Mouse (Mus musculus): ENCODE results near the gene Reep1.

The Reep1 gene

DNA sequence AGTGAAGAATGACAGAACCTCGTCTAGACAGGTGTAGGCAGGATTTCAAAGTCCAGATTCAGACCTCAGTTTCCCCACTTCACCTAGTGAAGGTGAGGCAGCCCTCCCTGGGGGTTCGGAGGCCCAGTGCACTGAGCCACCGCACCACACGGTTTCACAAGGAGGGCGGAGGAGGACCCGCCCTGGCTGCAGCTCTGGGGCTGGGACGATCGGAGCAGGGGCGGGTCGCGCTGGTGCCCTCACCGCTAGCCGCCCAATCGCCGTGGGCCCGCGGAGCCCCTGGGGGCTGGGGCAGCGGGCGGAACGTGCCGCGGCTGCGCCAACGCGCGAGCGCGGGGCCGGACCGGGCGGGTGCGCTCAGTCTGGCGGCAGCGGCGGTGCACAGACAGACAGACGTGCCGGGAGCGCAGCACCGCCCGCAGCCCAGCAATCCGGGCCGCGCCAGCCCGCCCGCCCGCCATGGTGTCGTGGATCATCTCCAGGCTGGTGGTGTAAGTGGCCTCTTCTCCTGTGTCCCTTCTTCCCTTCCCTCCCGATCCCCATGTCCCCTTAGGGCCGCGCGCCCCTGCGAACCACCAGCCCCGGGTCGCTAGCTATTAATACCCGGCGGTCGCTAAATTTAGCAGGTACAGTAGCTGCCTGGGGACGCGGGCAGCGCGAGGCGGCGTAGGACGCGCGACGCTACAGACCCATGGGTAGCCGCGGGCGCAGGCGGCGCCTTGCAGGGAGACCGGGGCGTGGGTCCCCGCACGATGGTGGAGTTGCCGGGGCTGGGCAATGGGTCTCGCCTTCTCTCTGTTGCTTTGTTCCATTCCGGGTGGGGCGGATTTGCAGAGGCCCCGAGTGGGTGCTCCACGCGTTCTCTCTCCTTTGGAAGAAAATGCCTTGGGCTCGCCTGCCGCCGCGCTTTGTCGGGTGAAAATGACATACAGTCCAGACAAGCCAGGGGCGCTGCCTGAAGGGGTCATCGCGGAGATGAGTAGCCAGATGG lies at the start of gene Reep1:
Gene Reep1 (plus strand): TSS at position 51 of the 991 bp plus-strand sequence.
- DNase-seq (ENCODE audit: low spot score in 2 of 2), result peak; percentile 68 to 73

GRCm38 (mm10) chr6:71658290-71658689 lies 49.1 kb upstream of the Reep1 start:
- no peak for DNase-seq (ENCODE audit: low spot score in 2 of 2)

GRCm38 (mm10) chr6:71664511-71664910 lies 42.9 kb upstream of the Reep1 start:
- no peak for DNase-seq (ENCODE audit: low spot score in 2 of 2)

- no peak for DNase-seq (ENCODE audit: low spot score in 2 of 2)
Observed at GRCm38 (mm10) chr6:71673166-71673565, 34.2 kb upstream of the Reep1 start.

GRCm38 (mm10) chr6:71678891-71679290 lies 28.5 kb upstream of the Reep1 start:
- DNase-seq (ENCODE audit: low spot score in 2 of 2), result no peak

DNA sequence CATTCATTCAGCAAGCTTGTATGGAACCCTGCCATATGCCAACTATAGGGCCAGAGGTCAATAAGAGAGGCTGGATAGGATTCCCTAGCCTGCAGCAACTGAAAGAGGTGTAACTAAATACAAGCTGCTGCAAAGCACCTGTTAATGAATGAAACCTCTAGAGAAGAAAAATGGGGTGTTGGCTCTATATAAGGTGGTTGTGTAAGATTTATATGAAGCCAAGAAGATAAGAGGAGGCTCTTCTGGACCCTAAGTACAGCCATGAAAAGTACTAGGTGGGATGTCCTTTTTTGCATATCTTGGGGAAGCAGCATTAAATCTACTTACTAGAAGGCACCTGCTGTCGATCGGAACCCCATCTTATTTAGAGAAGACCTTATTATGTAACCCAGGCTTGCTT lies 12.2 kb upstream of the Reep1 start:
- DNase-seq (ENCODE audit: low spot score in 2 of 2), result no peak

- no peak for DNase-seq (ENCODE audit: low spot score in 2 of 2)
Observed at GRCm38 (mm10) chr6:71695599-71695998, 11.8 kb upstream of the Reep1 start.

GRCm38 (mm10) chr6:71706871-71707270 lies 490 bp upstream of the Reep1 start:
- DNase-seq (ENCODE audit: low spot score in 2 of 2), result no peak

DNA sequence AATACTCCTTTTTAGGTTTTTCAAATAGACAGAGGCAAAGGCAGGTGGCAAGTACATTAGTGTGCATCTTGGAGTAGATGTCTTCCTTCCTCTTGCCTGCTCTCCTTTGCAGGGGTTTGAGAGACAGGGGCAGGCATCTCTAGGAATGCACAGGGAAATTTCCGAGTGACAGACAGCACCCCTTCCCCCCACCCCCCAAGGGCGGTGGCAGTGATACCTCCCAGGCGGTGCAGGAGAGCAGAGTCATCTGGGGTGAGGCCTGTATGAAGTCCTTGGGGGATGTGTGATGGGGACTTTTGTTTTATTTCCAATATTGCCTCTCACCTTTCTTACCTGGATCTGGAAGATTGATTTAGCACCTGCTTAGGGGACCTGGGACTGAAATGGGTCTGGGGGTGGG lies 1.2 kb downstream of the Reep1 start:
- no peak for DNase-seq (ENCODE audit: low spot score in 2 of 2)

GRCm38 (mm10) chr6:71710323-71710722 lies 3.0 kb downstream of the Reep1 start:
- DNase-seq (ENCODE audit: low spot score in 2 of 2), result no peak

DNA sequence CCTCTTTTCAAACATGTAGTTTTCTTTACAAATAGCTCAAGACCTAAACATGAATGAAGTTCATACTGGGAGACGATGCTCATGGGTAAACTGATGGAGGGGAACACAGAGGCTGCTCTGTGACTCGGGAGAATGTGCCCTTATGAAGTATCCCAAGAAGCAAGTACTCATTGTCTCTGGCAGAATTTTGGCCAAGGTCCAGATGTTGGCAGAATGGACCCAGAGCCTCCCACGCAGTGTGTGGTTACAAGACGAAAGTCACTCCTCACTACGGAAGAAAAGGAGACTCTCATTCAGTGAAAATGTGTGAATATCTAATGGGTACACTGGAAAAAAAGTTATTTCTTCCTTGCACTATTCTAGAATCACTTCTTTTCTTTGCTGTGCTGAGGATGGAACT lies 3.8 kb downstream of the Reep1 start:
- no peak for DNase-seq (ENCODE audit: low spot score in 2 of 2)

DNA sequence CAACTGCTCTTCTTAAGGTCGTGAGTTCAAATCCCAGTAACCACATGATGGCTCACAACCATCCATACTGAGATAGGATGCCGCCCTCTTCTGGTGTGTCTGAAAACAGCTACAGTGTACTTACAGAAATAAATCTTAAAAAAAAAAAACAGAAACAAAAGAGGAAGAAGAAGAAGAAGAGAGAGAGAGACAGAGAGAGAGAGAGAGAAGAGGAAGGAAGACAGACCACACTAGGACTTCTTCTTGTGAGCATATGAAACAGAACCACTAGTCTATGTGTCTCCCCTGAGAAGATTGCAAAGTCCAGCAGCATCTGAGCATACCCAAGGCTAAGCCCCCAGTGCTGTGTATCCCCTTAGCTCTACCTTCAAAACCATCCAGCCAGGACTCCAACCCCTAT lies 6.2 kb downstream of the Reep1 start:
- DNase-seq (ENCODE audit: low spot score in 2 of 2), result no peak

DNA sequence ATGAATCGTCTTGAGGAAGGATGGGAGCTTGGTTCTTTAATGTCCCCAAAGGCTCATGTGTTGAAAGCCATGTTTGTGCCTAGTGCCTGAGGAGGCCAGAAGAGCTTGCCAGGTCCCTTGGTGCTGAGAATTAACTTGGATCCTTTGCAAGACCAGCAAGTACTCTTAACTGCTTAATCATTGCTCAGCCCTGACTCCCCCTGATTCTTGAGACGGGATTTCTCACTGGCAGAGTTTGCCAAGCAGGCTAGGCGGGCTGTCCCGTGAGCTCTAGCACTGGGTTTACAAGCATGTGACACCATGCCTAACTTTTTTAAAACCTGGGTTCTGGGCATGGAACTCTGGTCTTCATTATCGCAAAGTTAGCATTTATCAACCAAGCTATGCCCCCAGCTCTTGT lies 7.6 kb downstream of the Reep1 start:
- DNase-seq (ENCODE audit: low spot score in 2 of 2), result no peak

- DNase-seq (ENCODE audit: low spot score in 2 of 2), result no peak
Observed at GRCm38 (mm10) chr6:71716434-71716833, 9.1 kb downstream of the Reep1 start.

GRCm38 (mm10) chr6:71718322-71718721 lies 11.0 kb downstream of the Reep1 start:
- DNase-seq (ENCODE audit: low spot score in 2 of 2), result no peak

DNA sequence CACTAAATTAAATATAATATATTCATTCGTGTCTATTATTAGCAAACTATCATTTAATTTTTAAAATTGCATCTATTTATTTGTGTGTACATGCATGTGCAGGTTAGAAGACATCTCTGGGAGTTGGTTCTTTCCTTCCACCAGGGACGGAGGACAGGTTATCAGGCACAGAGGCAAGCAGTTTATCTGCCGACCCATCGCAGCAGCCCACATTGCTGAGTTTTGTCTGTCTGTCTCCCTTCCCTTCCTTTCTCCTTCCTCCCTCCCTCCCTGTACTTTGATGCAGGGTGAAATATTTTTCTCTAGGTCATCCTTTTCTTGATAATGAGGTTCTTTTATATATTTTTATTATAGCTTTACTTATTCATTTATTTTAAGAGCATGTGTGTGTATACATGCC lies 11.9 kb downstream of the Reep1 start:
- no peak for DNase-seq (ENCODE audit: low spot score in 2 of 2)

DNA sequence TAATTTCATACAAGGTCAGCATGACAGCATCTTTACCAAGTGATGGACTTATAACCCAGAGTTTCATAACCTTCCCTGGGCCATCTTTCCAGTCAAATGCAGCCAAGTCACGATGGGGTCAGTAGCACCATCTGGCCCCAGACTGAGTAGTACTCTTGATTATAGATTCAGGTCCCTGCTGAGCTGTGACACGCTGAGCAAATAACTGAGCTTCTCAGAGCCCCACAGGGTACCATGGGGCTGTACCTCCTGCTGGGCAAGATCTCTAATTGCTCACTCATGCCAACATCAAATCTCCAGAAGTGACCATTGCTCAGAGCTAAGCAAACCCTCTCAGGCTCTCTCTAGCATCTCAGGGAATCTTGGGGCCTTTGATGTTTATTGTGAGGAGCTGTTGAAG lies 15.6 kb downstream of the Reep1 start:
- no peak for DNase-seq (ENCODE audit: low spot score in 2 of 2)

DNA sequence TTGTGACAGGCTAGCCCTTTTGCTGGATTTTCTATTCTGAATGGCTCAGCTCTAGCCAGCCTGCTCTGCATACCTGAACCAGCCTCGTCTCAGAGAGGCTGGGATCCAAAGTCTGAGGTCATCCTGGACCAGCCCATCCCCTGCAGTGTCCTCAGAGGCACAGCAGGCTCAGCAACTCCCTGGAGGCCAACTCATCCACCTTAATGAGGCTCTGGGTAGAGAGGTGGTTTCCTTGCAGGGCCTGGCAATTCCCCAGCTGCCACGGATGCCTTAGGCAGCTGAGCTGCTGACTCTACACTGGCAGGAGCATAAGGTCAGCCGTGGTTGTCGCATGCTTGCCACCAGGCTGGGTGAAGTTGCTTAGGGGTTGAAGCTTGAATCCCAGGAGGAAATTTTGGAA lies 16.2 kb downstream of the Reep1 start:
- no peak for DNase-seq (ENCODE audit: low spot score in 2 of 2)

DNA sequence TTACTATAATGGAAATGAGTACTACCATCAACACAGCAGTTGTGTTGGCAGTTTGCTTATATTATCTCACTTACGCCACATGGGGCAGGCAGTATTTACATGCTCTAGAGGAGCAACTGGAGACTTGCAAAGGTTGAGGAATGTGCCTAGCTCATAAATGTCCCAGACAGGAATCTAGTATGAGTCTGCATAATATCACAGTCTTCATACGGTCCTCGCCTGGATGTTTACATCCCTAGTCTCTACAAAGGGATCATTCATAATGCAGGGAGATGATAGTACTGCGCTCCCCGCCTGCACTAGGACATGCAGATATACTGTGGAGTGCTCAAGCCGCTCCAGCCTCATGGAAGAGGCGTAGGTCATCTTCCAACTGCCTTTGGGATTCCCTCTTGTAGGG lies 19.3 kb downstream of the Reep1 start:
- DNase-seq (ENCODE audit: low spot score in 2 of 2), result no peak

DNA sequence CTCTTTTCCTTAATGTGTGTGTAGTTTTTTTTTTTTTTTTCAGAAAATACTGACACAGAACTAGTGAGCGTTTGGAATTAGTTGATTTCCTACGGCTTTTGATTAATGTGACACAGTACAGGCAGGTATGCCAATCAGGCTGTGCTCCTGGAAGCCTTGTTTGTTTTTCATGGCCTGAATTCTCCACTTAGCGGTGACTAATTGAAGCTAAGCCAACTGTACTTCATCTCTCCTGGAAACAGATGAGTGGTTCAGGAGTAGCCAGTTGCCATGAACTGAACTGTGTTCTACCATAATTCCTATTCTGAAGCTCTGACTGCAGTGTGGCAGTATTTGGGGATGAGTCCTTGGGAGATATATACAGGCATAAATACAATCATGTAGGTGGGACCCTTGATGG lies 20.9 kb downstream of the Reep1 start:
- DNase-seq (ENCODE audit: low spot score in 2 of 2), result no peak

- DNase-seq (ENCODE audit: low spot score in 2 of 2), result no peak
Observed at GRCm38 (mm10) chr6:71734910-71735599, 27.7 kb downstream of the Reep1 start.

GRCm38 (mm10) chr6:71735600-71736010 lies 28.2 kb downstream of the Reep1 start:
- DNase-seq (ENCODE audit: low spot score in 2 of 2), result no peak

DNA sequence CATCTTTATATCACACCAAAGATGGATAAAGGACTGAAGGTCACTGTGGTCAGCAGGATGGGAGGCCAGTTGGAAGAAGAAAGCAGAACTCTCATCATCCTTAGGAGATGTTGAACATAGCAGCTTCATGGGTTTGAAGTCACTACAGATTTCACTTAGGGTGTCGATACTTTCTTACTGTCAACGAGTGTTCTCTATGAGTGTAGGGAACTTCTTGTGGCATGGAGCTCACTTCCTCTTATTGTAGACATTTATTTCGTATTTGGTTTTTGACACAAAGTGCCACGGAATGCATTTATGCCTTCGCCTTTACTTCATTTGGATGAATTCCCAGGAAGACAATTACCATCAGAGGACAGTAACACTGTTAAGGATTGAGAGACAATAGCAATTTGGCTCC lies 28.7 kb downstream of the Reep1 start:
- no peak for DNase-seq (ENCODE audit: low spot score in 2 of 2)

Data from frontal cortex, postnatal 36 days (tissue).